Mouse (Mus musculus) kidney, adult 2 months (tissue): Measurements from ENCODE around the gene Troap. TPM values are rescaled to one million over a fixed set of nuclear protein-coding genes. Genes with fewer than 3 reads are reported as not detected.

Experiments
- DNase-seq: peaks from one replicate; pipeline ENCODE4 v3.0.0; 2021
- H3K27ac ChIP-seq: fragments of 200-500 bp; 2 replicates; pipeline ENCODE4 v1.5.1; 2012; ENCODE audit warnings: low read depth, low read length, control low read depth, inconsistent platforms; ENCODE audit not compliant: insufficient read depth
- H3K27me3 ChIP-seq: fragments of 200-500 bp; replicated peaks from 2 replicates; pipeline ENCODE4 v1.6.1; 2012; ENCODE audit warnings: mild to moderate bottlenecking, moderate library complexity, low read length, inconsistent platforms; ENCODE audit not compliant: control insufficient read depth, insufficient read depth
- H3K36me3 ChIP-seq: fragments of 200-500 bp; 2 replicates; pipeline ENCODE4 v1.6.1; 2012; ENCODE audit warnings: mild to moderate bottlenecking, moderate library complexity, low read length, inconsistent platforms; ENCODE audit not compliant: control insufficient read depth, insufficient read depth
- H3K4me1 ChIP-seq: fragments of 200-500 bp; 2 replicates; pipeline ENCODE4 v1.6.1; 2011; ENCODE audit warnings: low read length; ENCODE audit not compliant: control insufficient read depth, insufficient read depth
- H3K4me3 ChIP-seq: fragments of 200-500 bp; 2 replicates; pipeline ENCODE4 v1.5.1; 2011; ENCODE audit warnings: mild to moderate bottlenecking, low read depth, low read length, control low read depth; ENCODE audit not compliant: insufficient read depth
- CTCF ChIP-seq: fragments of 200-500 bp; conservative IDR thresholded peaks from 2 replicates; pipeline ENCODE4 v1.5.1; 2011; ENCODE audit warnings: low read depth, mild to moderate bottlenecking, control low read depth, low read length, moderate library complexity, mixed read lengths; ENCODE audit not compliant: insufficient read depth, insufficient read length
- POLR2A ChIP-seq: fragments of 200-500 bp; IDR thresholded peaks from one replicate; pipeline ENCODE4 v1.6.1; 2011; ENCODE audit warnings: low read depth, low read length, control low read depth
- WGBS: fragments of 180-500 bp; shearing (Covaris S2); methylation state at CpG from one replicate; pipeline ENCODE4 v1.1.7; 2018; 5-methylcytosine and 5-hydroxymethylcytosine counted together
- polyA plus RNA-seq: library from polyadenylated mRNA; depleted of rRNA; stranded (reverse); fragments of >200 nt; gene quantifications from 2 replicates; pipeline ENCODE4 v1.2.3, GENCODE M21; 2012

Troap gene
- polyA plus RNA-seq, 1 experiment = 0.33 TPM

- Histone ChIP-seq H3K27me3 (no peaks in the 10 kb centered on the region), H3K4me1 (peaks cover 25% of the 10 kb centered on the region; the same call in 1 of the 2 replicates), H3K36me3 (peaks cover 5% of the 10 kb centered on the region; the same call in 1 of the 2 replicates), H3K4me3 (no peak overlapping the region), H3K27ac (peak overlapping the region; percentile 35; the same call in 1 of the 2 replicates)
- no peak for TF ChIP-seq CTCF
- TF ChIP-seq POLR2A = no peak
- peak; percentile 88 for DNase-seq
- 41% methylated on average over 4 of the region's 4 CpGs for WGBS
These were observed 38.9 kb upstream of the Troap start for GRCm38 (mm10) chr15:99035431-99035830.

- Histone ChIP-seq H3K36me3 (peaks cover 5% of the 10 kb centered on the region; the same call in 1 of the 2 replicates), H3K4me3 (no peak overlapping the region), H3K4me1 (peaks cover 27% of the 10 kb centered on the region; the same call in 1 of the 2 replicates), H3K27ac (no peak overlapping the region), H3K27me3 (no peaks in the 10 kb centered on the region)
- DNase-seq = peak; percentile 38
- TF ChIP-seq CTCF = no peak
- no peak for TF ChIP-seq POLR2A
- 66% methylated on average over 8 of the region's 8 CpGs for WGBS
These were observed 38.0 kb upstream of the Troap start for GRCm38 (mm10) chr15:99036249-99036905.

GRCm38 (mm10) chr15:99038025-99038424 is 36.4 kb upstream of the Troap start:
- no peak overlapping the region for H3K27ac ChIP-seq
- H3K27me3 ChIP-seq = no peaks in the 10 kb centered on the region
- TF ChIP-seq CTCF (no peak), POLR2A (no peak)
- WGBS = 97% methylated on average over 1 of the region's 1 CpGs
- H3K4me3 ChIP-seq = no peak overlapping the region
- H3K4me1 ChIP-seq = peaks cover 16% of the 10 kb centered on the region; the same call in 1 of the 2 replicates
- DNase-seq = no peak
- H3K36me3 ChIP-seq = peaks cover 5% of the 10 kb centered on the region; the same call in 1 of the 2 replicates

- no peak overlapping the region for H3K27ac ChIP-seq
- no peak for TF ChIP-seq POLR2A
- TF ChIP-seq CTCF = no peak
- H3K4me1 ChIP-seq = peaks cover 9% of the 10 kb centered on the region; the same call in 1 of the 2 replicates
- WGBS = 90% methylated on average over 5 of the region's 5 CpGs
- no peak for DNase-seq
- H3K4me3 ChIP-seq = no peak overlapping the region
- H3K27me3 ChIP-seq = no peaks in the 10 kb centered on the region
- peaks cover 5% of the 10 kb centered on the region; the same call in 1 of the 2 replicates for H3K36me3 ChIP-seq
These were observed 35.6 kb upstream of the Troap start for GRCm38 (mm10) chr15:99038797-99039196.

GRCm38 (mm10) chr15:99039306-99039705 is 35.1 kb upstream of the Troap start:
- TF ChIP-seq CTCF (no peak), POLR2A (no peak)
- Histone ChIP-seq H3K36me3 (peaks cover 5% of the 10 kb centered on the region; the same call in 1 of the 2 replicates), H3K4me1 (peaks cover 7% of the 10 kb centered on the region; the same call in 1 of the 2 replicates), H3K27me3 (no peaks in the 10 kb centered on the region), H3K27ac (no peak overlapping the region), H3K4me3 (no peak overlapping the region)
- WGBS = 86% methylated on average over 4 of the region's 4 CpGs
- DNase-seq = no peak

GRCm38 (mm10) chr15:99039996-99040919 is 34.1 kb upstream of the Troap start:
- no peak overlapping the region for H3K4me3 ChIP-seq
- no peak for TF ChIP-seq POLR2A
- TF ChIP-seq CTCF = 0 out of 2 replicates have a peak, but pooled peaks have one; percentile 33

More at GRCm38 (mm10) chr15:99039996-99040919, 34.1 kb upstream of the Troap start:
- peaks cover 2% of the 10 kb centered on the region; the same call in 1 of the 2 replicates for H3K4me1 ChIP-seq
- H3K36me3 ChIP-seq = peaks cover 3% of the 10 kb centered on the region; the same call in 1 of the 2 replicates
- no peaks in the 10 kb centered on the region for H3K27me3 ChIP-seq
- no peak for DNase-seq
- no peak overlapping the region for H3K27ac ChIP-seq
- WGBS = 71% methylated on average over 26 of the region's 26 CpGs
